Mouse (Mus musculus) midbrain, embryonic 11.5 days (tissue): ENCODE results near the gene Suco. TPM values are rescaled to one million over a fixed set of nuclear protein-coding genes. Genes with fewer than 3 reads are reported as not detected.

Experiments
- ATAC-seq: fragments of 200-750 bp; cut with Nextera tagmentation; 2 replicates; pipeline ENCODE4 v1.8.0; 2017; ENCODE audit warnings: moderate TSS enrichment, moderate library complexity; ENCODE audit not compliant: low FRiP score
- DNase-seq: peaks from one replicate; pipeline ENCODE4 v3.0.0; 2015; ENCODE audit warnings: low spot score; ENCODE audit errors: missing footprints
- H3K27ac ChIP-seq: fragments of 300-500 bp; sonication (generic); 2 replicates; pipeline ENCODE4 v1.5.1; 2014; ENCODE audit warnings: low read depth, low read length
- H3K27me3 ChIP-seq: fragments of 300-500 bp; sonication (generic); 2 replicates; pipeline ENCODE4 v1.6.1; 2014; ENCODE audit warnings: mild to moderate bottlenecking, low read length, moderate library complexity, mixed read lengths; ENCODE audit not compliant: control insufficient read depth, insufficient read depth
- H3K36me3 ChIP-seq: fragments of 300-500 bp; sonication (generic); 2 replicates; pipeline ENCODE4 v1.6.1; 2014; ENCODE audit warnings: mild to moderate bottlenecking, low read length, moderate library complexity, mixed read lengths; ENCODE audit not compliant: control insufficient read depth, insufficient read depth
- H3K4me1 ChIP-seq: fragments of 300-500 bp; sonication (generic); 2 replicates; pipeline ENCODE4 v1.6.1; 2014; ENCODE audit warnings: low read length; ENCODE audit not compliant: control insufficient read depth, insufficient read depth
- H3K4me2 ChIP-seq: fragments of 300-500 bp; sonication (generic); 2 replicates; pipeline ENCODE4 v1.6.1; 2014; ENCODE audit warnings: mild to moderate bottlenecking, moderate library complexity
- H3K4me3 ChIP-seq: fragments of 300-500 bp; sonication (generic); 2 replicates; pipeline ENCODE4 v1.5.1; 2014; ENCODE audit warnings: low read depth, low read length
- H3K9ac ChIP-seq: fragments of 300-500 bp; sonication (generic); 2 replicates; pipeline ENCODE4 v1.6.1; 2014; ENCODE audit warnings: low read length
- H3K9me3 ChIP-seq: fragments of 300-500 bp; sonication (generic); 2 replicates; pipeline ENCODE4 v1.6.1; 2016; ENCODE audit warnings: low read length; ENCODE audit not compliant: control insufficient read depth
- WGBS: fragments of 180-500 bp; shearing (Covaris S2); extraction: QIAGEN DNeasy Blood & Tissue Kit; methylation state at CpG from one replicate; pipeline ENCODE4 v1.1.7; 2014; 5-methylcytosine and 5-hydroxymethylcytosine counted together
- polyA plus RNA-seq: library from polyadenylated mRNA; unstranded; fragments of >200 nt; fragmentation: Nextera tagmentation; extraction: Ambion mirVana; gene quantifications from 2 replicates; pipeline ENCODE4 v1.2.1, GENCODE M21; 2014

Suco gene
- polyA plus RNA-seq, 1 experiment from 2014 or later = 27.1 TPM

DNA sequence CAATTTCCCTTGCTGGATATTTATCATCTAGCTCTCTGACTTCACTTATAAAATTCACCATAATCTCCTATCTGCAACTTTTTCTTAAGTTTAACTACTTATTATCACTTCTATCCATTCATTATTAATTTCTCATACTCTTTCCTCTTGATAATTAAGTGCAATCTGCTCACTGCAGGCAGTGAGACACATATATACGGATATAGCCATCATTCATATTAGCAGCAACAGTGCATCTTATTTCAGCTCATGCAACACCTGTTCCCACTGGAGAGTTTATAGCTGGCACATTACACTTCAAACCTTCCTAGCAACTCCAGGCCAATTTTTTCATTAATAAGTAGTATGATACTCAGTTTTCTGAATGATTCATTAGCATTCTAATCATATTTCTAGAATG lies 7.1 kb downstream of the Suco start:
- WGBS = 91% methylated on average over 1 of the region's 1 CpGs
- H3K4me2 ChIP-seq = no peak overlapping the region

GRCm38 (mm10) chr1:161868413-161868812 lies 8.1 kb downstream of the Suco start:
- Histone ChIP-seq H3K27me3 (no peaks in the 10 kb centered on the region), H3K4me3 (no peak overlapping the region), H3K36me3 (no peaks in the 10 kb centered on the region), H3K4me1 (no peaks in the 10 kb centered on the region), H3K9me3 (no peaks in the 10 kb centered on the region), H3K9ac (no peak overlapping the region), H3K27ac (no peak overlapping the region), H3K4me2 (no peak overlapping the region)
- DNase-seq (no peak), ATAC-seq (no peak)

More for the DNA sequence above, 7.1 kb downstream of the Suco start:
- Histone ChIP-seq H3K9me3 (no peaks in the 10 kb centered on the region), H3K27me3 (no peaks in the 10 kb centered on the region), H3K36me3 (no peaks in the 10 kb centered on the region), H3K4me1 (peaks cover 3% of the 10 kb centered on the region; the same call in 1 of the 2 replicates), H3K4me3 (no peak overlapping the region), H3K9ac (no peak overlapping the region), H3K27ac (no peak overlapping the region)
- ATAC-seq (no peak), DNase-seq (no peak)

DNA sequence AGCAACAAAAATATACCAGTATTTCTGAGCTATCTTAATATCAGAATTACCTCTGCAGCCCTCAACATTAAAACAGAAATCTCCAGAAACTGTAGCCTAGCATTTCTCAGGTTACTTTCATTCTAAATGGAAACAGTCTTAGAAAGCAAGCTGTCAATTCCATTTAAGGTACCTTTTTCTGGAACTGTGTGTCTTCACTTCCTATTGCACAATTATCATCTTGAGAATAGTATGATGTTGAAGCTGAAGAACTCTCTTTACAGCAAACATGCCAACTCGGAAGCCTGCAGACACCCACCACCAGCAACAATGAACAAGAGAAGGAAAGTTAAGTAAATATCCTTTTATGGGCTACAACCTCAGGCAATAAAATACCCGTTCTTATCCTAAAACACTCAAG lies 12.7 kb downstream of the Suco start:
- no peaks in the 10 kb centered on the region for H3K36me3 ChIP-seq
- ATAC-seq = no peak
- H3K4me1 ChIP-seq = no peaks in the 10 kb centered on the region
- H3K9me3 ChIP-seq = no peaks in the 10 kb centered on the region
- H3K27me3 ChIP-seq = no peaks in the 10 kb centered on the region
- DNase-seq = no peak
- H3K4me2 ChIP-seq = no peak overlapping the region
- H3K4me3 ChIP-seq = no peak overlapping the region
- WGBS = 85% methylated on average over 2 of the region's 2 CpGs
- H3K9ac ChIP-seq = no peak overlapping the region
- H3K27ac ChIP-seq = no peak overlapping the region

- 93% methylated on average over 2 of the region's 2 CpGs for WGBS
- DNase-seq (no peak), ATAC-seq (no peak)
- Histone ChIP-seq H3K27me3 (no peaks in the 10 kb centered on the region), H3K9ac (no peak overlapping the region), H3K36me3 (no peaks in the 10 kb centered on the region; the same call in 1 of the 2 replicates), H3K4me1 (no peaks in the 10 kb centered on the region), H3K4me3 (no peak overlapping the region), H3K9me3 (no peaks in the 10 kb centered on the region), H3K4me2 (no peak overlapping the region), H3K27ac (no peak overlapping the region)
These were observed 17.2 kb downstream of the Suco start for GRCm38 (mm10) chr1:161859248-161859647.

DNA sequence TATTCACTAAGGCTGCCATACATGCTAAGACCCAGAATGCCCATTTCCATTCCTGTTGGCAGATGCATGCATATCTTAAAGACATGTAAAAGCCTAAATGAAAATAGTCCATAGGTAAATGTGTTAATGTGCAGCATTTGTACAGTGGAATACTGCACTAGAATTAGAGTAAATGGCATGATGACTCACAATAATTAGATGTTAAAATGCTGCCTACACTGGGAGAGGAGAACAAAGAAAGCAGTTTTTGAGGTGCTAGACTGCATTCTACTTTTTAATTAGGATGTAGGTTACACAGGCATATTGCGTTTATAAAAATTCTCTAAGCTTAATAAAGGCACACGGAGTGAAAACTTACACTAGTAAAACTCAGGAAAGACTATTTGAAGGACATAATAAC lies 49.8 kb downstream of the Suco start:
- WGBS = 94% methylated on average over 2 of the region's 2 CpGs
- no peaks in the 10 kb centered on the region for H3K27me3 ChIP-seq
- DNase-seq = no peak

GRCm38 (mm10) chr1:161809428-161809827 lies 67.1 kb downstream of the Suco start:
- WGBS = 92% methylated on average over 5 of the region's 5 CpGs

More for the DNA sequence above, 49.8 kb downstream of the Suco start:
- no peak for ATAC-seq
- Histone ChIP-seq H3K4me1 (no peaks in the 10 kb centered on the region), H3K27ac (no peak overlapping the region), H3K9ac (no peak overlapping the region), H3K4me3 (no peak overlapping the region), H3K36me3 (no peaks in the 10 kb centered on the region), H3K4me2 (no peak overlapping the region), H3K9me3 (no peaks in the 10 kb centered on the region)

GRCm38 (mm10) chr1:161808980-161809379 lies 67.5 kb downstream of the Suco start:
- Histone ChIP-seq H3K27me3 (no peaks in the 10 kb centered on the region), H3K9me3 (no peaks in the 10 kb centered on the region), H3K9ac (no peak overlapping the region), H3K36me3 (no peaks in the 10 kb centered on the region), H3K4me3 (no peak overlapping the region), H3K27ac (no peak overlapping the region), H3K4me2 (no peak overlapping the region), H3K4me1 (no peaks in the 10 kb centered on the region)
- DNase-seq (no peak), ATAC-seq (no peak)
- WGBS = 83% methylated on average over 6 of the region's 6 CpGs

More at GRCm38 (mm10) chr1:161809428-161809827, 67.1 kb downstream of the Suco start:
- DNase-seq (no peak), ATAC-seq (no peak)
- no peaks in the 10 kb centered on the region for H3K27me3 ChIP-seq
- H3K9me3 ChIP-seq = no peaks in the 10 kb centered on the region
- H3K9ac ChIP-seq = no peak overlapping the region
- no peaks in the 10 kb centered on the region for H3K4me1 ChIP-seq
- H3K27ac ChIP-seq = no peak overlapping the region
- no peak overlapping the region for H3K4me2 ChIP-seq
- no peaks in the 10 kb centered on the region for H3K36me3 ChIP-seq
- no peak overlapping the region for H3K4me3 ChIP-seq

GRCm38 (mm10) chr1:161804541-161804971 lies 71.9 kb downstream of the Suco start:
- H3K27me3 ChIP-seq = no peaks in the 10 kb centered on the region
- ATAC-seq = no peak
- whole genome bisulfite sequencing = 84% methylated on average over 8 of the region's 8 CpGs

DNA sequence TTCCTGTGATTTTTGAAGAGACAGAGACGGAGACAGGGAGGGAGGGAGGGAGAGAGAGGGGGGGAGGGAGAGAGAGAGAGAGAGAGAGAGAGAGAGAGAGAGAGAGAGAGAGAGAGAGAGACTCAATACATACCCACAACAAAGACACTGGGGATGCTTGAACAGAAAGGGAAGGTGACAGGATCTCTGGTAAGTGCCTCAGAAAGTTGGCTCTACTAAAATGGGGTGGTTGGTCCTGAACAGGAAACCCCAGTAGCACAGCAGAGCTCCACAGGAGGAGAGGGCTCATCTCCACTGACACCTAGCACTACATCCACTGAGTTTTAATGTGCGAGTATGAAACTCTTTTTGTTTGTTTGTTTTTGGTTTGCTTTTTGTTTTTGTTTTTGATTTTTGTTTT lies 75.2 kb downstream of the Suco start:
- WGBS = 79% methylated on average over 2 of the region's 2 CpGs
- ATAC-seq (no peak), DNase-seq (no peak)
- H3K27ac ChIP-seq = no peak overlapping the region
- H3K9ac ChIP-seq = no peak overlapping the region
- H3K4me1 ChIP-seq = no peaks in the 10 kb centered on the region
- H3K4me3 ChIP-seq = no peak overlapping the region
- no peaks in the 10 kb centered on the region for H3K27me3 ChIP-seq
- no peaks in the 10 kb centered on the region for H3K36me3 ChIP-seq
- no peak overlapping the region for H3K4me2 ChIP-seq
- H3K9me3 ChIP-seq = no peaks in the 10 kb centered on the region

More at GRCm38 (mm10) chr1:161804541-161804971, 71.9 kb downstream of the Suco start:
- no peaks in the 10 kb centered on the region for H3K36me3 ChIP-seq
- no peak for DNase-seq
- no peak overlapping the region for H3K9ac ChIP-seq
- no peak overlapping the region for H3K4me2 ChIP-seq
- H3K27ac ChIP-seq = no peak overlapping the region
- no peaks in the 10 kb centered on the region for H3K9me3 ChIP-seq
- no peaks in the 10 kb centered on the region for H3K4me1 ChIP-seq
- no peak overlapping the region for H3K4me3 ChIP-seq

GRCm38 (mm10) chr1:161800256-161800655 lies 76.2 kb downstream of the Suco start:
- DNase-seq = no peak
- no peak overlapping the region for H3K4me2 ChIP-seq
- no peak overlapping the region for H3K4me3 ChIP-seq
- no peaks in the 10 kb centered on the region for H3K4me1 ChIP-seq
- H3K9ac ChIP-seq = no peak overlapping the region
- no peaks in the 10 kb centered on the region for H3K9me3 ChIP-seq
- ATAC-seq = no peak
- no peaks in the 10 kb centered on the region for H3K36me3 ChIP-seq
- no peaks in the 10 kb centered on the region for H3K27me3 ChIP-seq
- H3K27ac ChIP-seq = no peak overlapping the region
